Mouse (Mus musculus) frontal cortex, adult (tissue): ENCODE measurements around the gene Zfp467.

Experiments
- ATAC-seq: cut with Nextera tagmentation; 2 replicates; pipeline ENCODE4 v1.9.2; 2017; ENCODE audit warnings: mild to moderate bottlenecking, moderate library complexity, mixed read lengths; ENCODE audit not compliant: low TSS enrichment

The Zfp467 gene

GRCm38 (mm10) chr6:48445181-48446101, at the start of gene Zfp467:
TSS of gene Zfp467 (minus strand) at chr6:48445825.
- ATAC-seq, result peak; percentile 44

- ATAC-seq, result no peak
Observed at GRCm38 (mm10) chr6:48493136-48493730, 47.6 kb upstream of the Zfp467 start.

- no peak for ATAC-seq
Observed at GRCm38 (mm10) chr6:48491361-48491760, 45.7 kb upstream of the Zfp467 start.

GRCm38 (mm10) chr6:48489741-48490140, 44.1 kb upstream of the Zfp467 start:
- ATAC-seq, result peak; percentile 42

- ATAC-seq, result no peak
Observed at GRCm38 (mm10) chr6:48487747-48488725, 42.4 kb upstream of the Zfp467 start.

- ATAC-seq, result peak; percentile 45; the same call in 1 of the 2 replicates
Observed at GRCm38 (mm10) chr6:48482501-48482900, 36.9 kb upstream of the Zfp467 start.

- ATAC-seq, result peak; percentile 45; the same call in 1 of the 2 replicates
Observed at GRCm38 (mm10) chr6:48478446-48478845, 32.8 kb upstream of the Zfp467 start.

- ATAC-seq, result no peak
Observed at GRCm38 (mm10) chr6:48470739-48471138, 25.1 kb upstream of the Zfp467 start.

GRCm38 (mm10) chr6:48467490-48467889, 21.9 kb upstream of the Zfp467 start:
- ATAC-seq, result no peak

- no peak for ATAC-seq
Observed at GRCm38 (mm10) chr6:48466715-48467114, 21.1 kb upstream of the Zfp467 start.

GRCm38 (mm10) chr6:48464966-48465679, 19.5 kb upstream of the Zfp467 start:
- ATAC-seq, result peak; percentile 86

- ATAC-seq, result no peak
Observed at GRCm38 (mm10) chr6:48452771-48453170, 7.1 kb upstream of the Zfp467 start.

GRCm38 (mm10) chr6:48452151-48452550, 6.5 kb upstream of the Zfp467 start:
- ATAC-seq, result no peak

- no peak for ATAC-seq
Observed at GRCm38 (mm10) chr6:48448527-48448926, 2.9 kb upstream of the Zfp467 start.

GRCm38 (mm10) chr6:48447929-48448328, 2.3 kb upstream of the Zfp467 start, which contains the start of gene Sspo:
TSS of gene Sspo (plus strand) at chr6:48448229.
- no peak for ATAC-seq

- no peak for ATAC-seq
Observed at GRCm38 (mm10) chr6:48446896-48447295, 1.3 kb upstream of the Zfp467 start.

GRCm38 (mm10) chr6:48446256-48446655, 631 bp upstream of the Zfp467 start:
- no peak for ATAC-seq

GRCm38 (mm10) chr6:48444310-48445180, 1.1 kb downstream of the Zfp467 start:
- ATAC-seq, result peak; percentile 35

- ATAC-seq, result peak; percentile 59
Observed at GRCm38 (mm10) chr6:48443592-48444309, 1.9 kb downstream of the Zfp467 start.
